Mouse (Mus musculus): Measurements from ENCODE around the gene Trmt112.

DNA sequence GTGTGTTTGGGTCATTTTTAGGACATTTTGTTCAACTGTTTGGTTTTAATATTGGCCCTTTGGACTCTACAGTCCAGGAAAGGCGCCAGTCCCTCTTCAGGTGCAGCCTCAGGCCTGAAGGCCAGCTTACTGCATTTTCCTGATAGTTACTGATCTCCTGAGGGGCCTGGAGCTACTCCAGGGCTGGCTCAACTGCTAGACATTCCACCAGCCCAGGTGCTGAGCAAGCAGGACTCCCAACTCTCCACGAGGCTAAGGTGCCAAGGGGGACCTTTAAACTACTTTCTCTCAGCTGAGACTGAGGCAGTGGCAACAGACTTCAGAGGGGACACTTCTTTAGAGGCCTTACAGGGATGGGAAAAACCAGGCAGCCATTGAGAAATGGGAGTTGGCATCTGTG, 4.7 kb upstream of the Trmt112 start:
- no peak for TF ChIP-seq ZC3H11A (IDR thresholded peaks at IDR 0.05; ENCODE audit: borderline replicate concordance, low read depth, low read length)
- TF ChIP-seq ZNF384 (IDR thresholded peaks at IDR 0.05; ENCODE audit: low read depth, low read length), result no peak
